Mouse (Mus musculus) liver, postnatal 0 days (tissue): Measurements from ENCODE around the gene Phyh.

ENCODE experiments used
- CTCF ChIP-seq: sonication (generic); IDR thresholded peaks from 2 replicates; pipeline ENCODE4 v1.5.1; 2016; ENCODE audit warnings: antibody characterized with exemption, low read depth
- EP300 ChIP-seq: IDR thresholded peaks from 2 replicates; pipeline ENCODE4 v1.6.1; 2016; ENCODE audit warnings: antibody characterized with exemption, low read depth, mild to moderate bottlenecking

GRCm38 (mm10) chr2:4986798-4987197 lies 68.0 kb downstream of the Phyh start:
- TF ChIP-seq CTCF (no peak), EP300 (no peak)
